Mouse (Mus musculus) gastrocnemius, adult 18-20 months (tissue): ENCODE measurements around the gene Larp4b. TPM values are rescaled to one million over a fixed set of nuclear protein-coding genes. Genes with fewer than 3 reads are reported as not detected.

Source experiments
- total RNA-seq, 2 experiments: library from RNA; stranded (reverse); gene quantifications; 2 replicates each; pipeline ENCODE4 v1.2.3; 2021

Gene Larp4b
- total RNA-seq, 2 experiments from 2014 or later = 59.5 to 64.6 TPM

Other genes starting within 250 kb of the Larp4b start
- 10 to 100 TPM; 28.1 to 31.2 TPM for gene Wdr37, start 222.0 kb upstream of the Larp4b start, total RNA-seq
- 1 to 10 TPM; 5.1 to 5.5 TPM for gene Idi1, start 208.4 kb upstream of the Larp4b start, total RNA-seq
- not detected for gene Gm9745, start 145.7 kb upstream of the Larp4b start, total RNA-seq
- gene Idi2, start 141.0 kb upstream of the Larp4b start, total RNA-seq = not detected
- gene Gtpbp4, start 97.8 kb upstream of the Larp4b start, total RNA-seq = 10 to 100 TPM; 43.3 to 44.6 TPM
- gene Dip2c, start 182.6 kb downstream of the Larp4b start, total RNA-seq = 10 to 100 TPM; 10.8 to 11.4 TPM